Mouse (Mus musculus): ENCODE results near the gene Ankrd34c. TPM values are rescaled to one million over a fixed set of nuclear protein-coding genes. Genes with fewer than 3 reads are reported as not detected.
A peak's percentile ranks its signal among the peaks of the same experiment; 100 is the strongest.

The Ankrd34c gene
- polyA plus RNA-seq, 2 experiments, result not detected

DNA sequence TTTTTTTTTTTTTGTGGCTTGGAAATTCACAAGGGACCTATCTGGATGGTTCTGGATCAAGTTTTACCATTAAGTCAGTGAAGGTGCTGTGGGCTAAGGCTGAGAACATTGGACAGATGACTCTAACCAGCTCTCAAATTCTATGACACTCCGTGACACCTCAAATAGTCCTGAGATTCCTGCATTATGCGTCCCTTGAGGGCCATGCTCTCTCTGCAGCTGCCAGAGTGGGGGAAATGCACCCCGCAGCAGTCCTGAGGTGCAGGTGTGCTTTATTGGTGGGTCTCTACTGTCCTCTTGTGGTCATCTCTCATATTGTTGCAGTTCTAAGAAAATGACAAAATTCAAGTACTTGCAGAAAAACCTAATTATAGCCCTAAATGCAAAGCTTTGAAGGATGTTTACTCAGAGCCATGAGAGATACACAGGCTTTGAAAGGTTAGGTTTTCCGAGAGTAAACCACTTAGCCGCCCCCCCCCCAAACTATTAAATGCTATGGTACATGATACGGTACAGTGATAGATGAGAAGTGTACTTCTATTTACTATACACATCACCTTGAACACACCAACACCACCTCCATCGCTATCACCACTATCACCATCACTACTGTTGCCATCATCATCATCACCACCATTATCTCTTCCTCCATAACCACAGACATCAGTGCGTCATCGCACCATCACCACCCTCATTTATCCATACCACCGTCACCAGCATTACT lies 50.6 kb downstream of the Ankrd34c start:
- Histone ChIP-seq H3K9me3 (ENCODE audit: control insufficient read depth, low read length) (no peaks in the 10 kb centered on the region), H3K4me3 (ENCODE audit: insufficient read depth in 1 of 2, low read depth in 2 of 2, low read length in 2 of 2) (no peak overlapping the region), H3K27me3 (ENCODE audit: control insufficient read depth, insufficient read depth, low read length) (no peaks in the 10 kb centered on the region), H3K27ac (no peak overlapping the region), H3K9ac (replicated peaks) (no peak overlapping the region), H3K36me3 (replicated peaks; ENCODE audit: control insufficient read depth, insufficient read depth, low read depth) (no peaks in the 10 kb centered on the region), H3K4me1 (replicated peaks; ENCODE audit: control insufficient read depth in 2 of 2, insufficient read depth in 2 of 2, low read length in 1 of 2) (no peaks in the 10 kb centered on the region), H3K4me2 (ENCODE audit: low read depth) (no peak overlapping the region)
- 46% methylated on average over 10 of the region's 10 CpGs for WGBS (ENCODE audit: insufficient replicate concordance)
- no peak for TF ChIP-seq EP300 (IDR thresholded peaks at IDR 0.05; ENCODE audit: low read depth)
- peak; percentile 59 for TF ChIP-seq CTCF (IDR thresholded peaks at IDR 0.05; ENCODE audit: low read depth)
- ATAC-seq (ENCODE audit: insufficient read depth), result no peak
- DNase-seq (ENCODE audit: low read depth in 3 of 3, low spot score in 3 of 3), result no peak

DNA sequence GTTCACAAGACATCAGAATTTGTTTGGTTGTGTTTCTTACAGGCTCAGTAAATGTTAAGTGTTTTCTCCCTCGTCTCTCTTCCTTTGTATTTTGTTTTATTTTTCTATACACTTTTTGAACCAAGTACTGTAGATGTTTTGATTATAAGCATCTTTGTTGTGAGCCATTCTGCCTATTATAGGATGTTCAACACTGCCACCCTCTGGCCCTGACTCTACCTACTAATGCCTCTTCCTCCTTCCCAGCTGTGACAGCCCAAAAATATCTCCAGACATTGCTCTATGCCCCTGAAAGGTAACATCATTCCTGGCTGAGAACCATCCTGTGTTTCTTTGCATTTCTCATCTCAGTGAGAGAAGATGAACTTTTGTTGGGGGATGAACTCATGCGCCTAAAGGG lies 52.0 kb downstream of the Ankrd34c start:
- H3K27ac ChIP-seq, result no peak overlapping the region
- no peaks in the 10 kb centered on the region for H3K27me3 ChIP-seq (ENCODE audit: control insufficient read depth, insufficient read depth, low read length)
- H3K9me3 ChIP-seq (ENCODE audit: control insufficient read depth, low read length), result no peaks in the 10 kb centered on the region
- ATAC-seq (ENCODE audit: insufficient read depth), result no peak
- DNase-seq (ENCODE audit: low read depth in 3 of 3, low spot score in 3 of 3), result no peak
- H3K4me1 ChIP-seq (replicated peaks; ENCODE audit: control insufficient read depth in 2 of 2, insufficient read depth in 2 of 2, low read length in 1 of 2), result no peaks in the 10 kb centered on the region
- H3K9ac ChIP-seq (replicated peaks), result no peak overlapping the region
- H3K36me3 ChIP-seq (replicated peaks; ENCODE audit: control insufficient read depth, insufficient read depth, low read depth), result no peaks in the 10 kb centered on the region
- TF ChIP-seq EP300 (IDR thresholded peaks at IDR 0.05; ENCODE audit: low read depth) (no peak), CTCF (IDR thresholded peaks at IDR 0.05; ENCODE audit: low read depth) (no peak)
- no peak overlapping the region for H3K4me3 ChIP-seq (ENCODE audit: insufficient read depth in 1 of 2, low read depth in 2 of 2, low read length in 2 of 2)
- H3K4me2 ChIP-seq (ENCODE audit: low read depth), result no peak overlapping the region
- 40% methylated on average over 2 of the region's 2 CpGs for WGBS (ENCODE audit: insufficient replicate concordance)

DNA sequence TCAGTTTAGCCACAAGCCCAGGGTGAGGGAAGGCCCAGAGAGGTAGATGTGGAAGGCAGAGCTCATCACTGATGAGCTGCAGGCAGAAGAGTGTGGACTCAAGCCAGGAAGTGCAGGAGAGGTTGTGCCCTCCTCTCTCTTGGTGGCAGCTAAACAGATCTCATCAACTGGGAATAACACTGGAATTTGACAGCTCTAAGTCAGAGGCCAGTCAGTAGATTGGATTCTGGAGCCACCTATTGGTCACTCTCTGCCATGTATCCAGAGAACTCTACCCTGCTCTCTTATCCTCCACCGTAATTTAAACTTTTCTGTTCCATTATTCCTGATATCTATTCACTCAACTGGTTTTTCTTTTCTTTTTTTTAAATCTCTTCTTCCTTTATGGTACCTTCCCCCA lies 59.3 kb downstream of the Ankrd34c start:
- 44% methylated on average over 1 of the region's 1 CpGs for WGBS (ENCODE audit: insufficient replicate concordance)

More for the DNA sequence above, 59.3 kb downstream of the Ankrd34c start:
- no peaks in the 10 kb centered on the region for H3K9me3 ChIP-seq (ENCODE audit: control insufficient read depth, low read length)
- ATAC-seq (ENCODE audit: insufficient read depth), result no peak
- H3K36me3 ChIP-seq (replicated peaks; ENCODE audit: control insufficient read depth, insufficient read depth, low read depth), result no peaks in the 10 kb centered on the region
- H3K4me1 ChIP-seq (replicated peaks; ENCODE audit: control insufficient read depth in 2 of 2, insufficient read depth in 2 of 2, low read length in 1 of 2), result no peaks in the 10 kb centered on the region
- DNase-seq (ENCODE audit: low read depth in 3 of 3, low spot score in 3 of 3), result no peak
- H3K27me3 ChIP-seq (ENCODE audit: control insufficient read depth, insufficient read depth, low read length), result no peaks in the 10 kb centered on the region
- TF ChIP-seq CTCF (IDR thresholded peaks at IDR 0.05; ENCODE audit: low read depth) (peak; percentile 28; the same call in 1 of the 2 replicates), EP300 (IDR thresholded peaks at IDR 0.05; ENCODE audit: low read depth) (no peak)
- no peak overlapping the region for H3K4me3 ChIP-seq (ENCODE audit: insufficient read depth in 1 of 2, low read depth in 2 of 2, low read length in 2 of 2)
- H3K4me2 ChIP-seq (ENCODE audit: low read depth), result no peak overlapping the region
- no peak overlapping the region for H3K9ac ChIP-seq (replicated peaks)
- no peak overlapping the region for H3K27ac ChIP-seq

Other genes with a start within 250 kb of the Ankrd34c start
- not detected in 2 replicates for gene Minar1, start 115.3 kb downstream of the Ankrd34c start, polyA plus RNA-seq (2012; rRNA removed)
- gene Minar1, start 115.3 kb downstream of the Ankrd34c start, polyA plus RNA-seq (2014; fragmentation: Nextera tagmentation; extraction: Ambion mirVana), result not detected in 2 replicates
- gene Tmed3, start 33.4 kb downstream of the Ankrd34c start, polyA plus RNA-seq (2012; rRNA removed), result 20.7 and 21.5 TPM in 2 replicates
- gene Tmed3, start 33.4 kb downstream of the Ankrd34c start, polyA plus RNA-seq (2014; fragmentation: Nextera tagmentation; extraction: Ambion mirVana), result 39.1 and 39.4 TPM in 2 replicates
- gene Rasgrf1, start 171.4 kb upstream of the Ankrd34c start, polyA plus RNA-seq (2012; rRNA removed), result 0.01 TPM in 2 replicates
- not detected in 2 replicates for gene Rasgrf1, start 171.4 kb upstream of the Ankrd34c start, polyA plus RNA-seq (2014; fragmentation: Nextera tagmentation; extraction: Ambion mirVana)